In genomic region chr5:65919326-65919725, GRCm38 (mm10) we compare ENCODE assay signal across 13 mouse cellular contexts. TPM values are rescaled to one million over a fixed set of nuclear protein-coding genes. Genes with fewer than 3 reads are reported as not detected.
DNase-seq lines count a peak whose midpoint lies in the region; ATAC-seq lines count a peak whose summit lies in the region.
"Had no signal": no experiment of that assay in that cellular context is flagged by ENCODE, and none has a peak within 500 bp of the region (broad histone marks: within the 10 kb centered on the region; RNA-seq: fewer than 3 reads in every experiment).

No protein-coding gene starts in this region.

- ATAC-seq in midbrain, embryonic 16.5 days: peak; percentile 37; the same call in 1 of the 2 replicates
- no peak for ATAC-seq in cerebellum, adult (ENCODE audit: insufficient number of reproducible peaks, low FRiP score, low TSS enrichment)
- ATAC-seq: intestine, embryonic 15.5 days had no signal

- H3K27ac ChIP-seq in midbrain, embryonic 16.5 days (ENCODE audit: low read length): peak overlapping the region; percentile 85
- H3K27ac ChIP-seq: heart, embryonic 10.5 days; intestine, embryonic 15.5 days had no signal

- H3K4me1 ChIP-seq in midbrain, embryonic 16.5 days (ENCODE audit: control insufficient read depth, insufficient read depth, low read length): peaks cover 12% of the 10 kb centered on the region
- H3K4me1 ChIP-seq: intestine, embryonic 15.5 days had no signal

- no peak overlapping the region for H3K9ac ChIP-seq in midbrain, embryonic 16.5 days (ENCODE audit: low read depth, low read length)
- H3K9ac ChIP-seq: intestine, embryonic 15.5 days; neural tube, embryonic 13.5 days had no signal

- H3K27me3 ChIP-seq in midbrain, embryonic 16.5 days (ENCODE audit: control insufficient read depth, insufficient read depth, low read depth, low read length): no peaks in the 10 kb centered on the region
- H3K27me3 ChIP-seq: intestine, embryonic 15.5 days; neural tube, embryonic 13.5 days had no signal

- no peaks in the 10 kb centered on the region for H3K9me3 ChIP-seq in midbrain, embryonic 16.5 days (replicated peaks; ENCODE audit: control insufficient read depth, low read length, poor library complexity, severe bottlenecking)
- H3K9me3 ChIP-seq: heart, embryonic 10.5 days; intestine, embryonic 15.5 days; neural tube, embryonic 13.5 days had no signal

- H3K4me2 ChIP-seq in midbrain, embryonic 16.5 days (ENCODE audit: low read length): no peak overlapping the region
- H3K4me2 ChIP-seq: intestine, embryonic 15.5 days; neural tube, embryonic 13.5 days had no signal

- H3K4me3 ChIP-seq in midbrain, embryonic 16.5 days (ENCODE audit: low read depth, low read length): no peak overlapping the region
- H3K4me3 ChIP-seq: erythroblast, embryonic 14.5 days; heart, embryonic 10.5 days; intestine, embryonic 15.5 days; neural tube, embryonic 13.5 days had no signal

- H3K36me3 ChIP-seq in midbrain, embryonic 16.5 days (ENCODE audit: control insufficient read depth, insufficient read depth, low read length): no peaks in the 10 kb centered on the region
- H3K36me3 ChIP-seq: heart, embryonic 10.5 days; intestine, embryonic 15.5 days; neural tube, embryonic 13.5 days had no signal

- peak; percentile 43 for DNase-seq in kidney, postnatal 10 days
- DNase-seq in kidney, adult 11 months: no peak
- DNase-seq in 416B (ENCODE audit: low read depth): peak; percentile 97
- peak; percentile 53 for DNase-seq in T-cell, adult 2 months (ENCODE audit: low spot score)
- DNase-seq in retina, embryonic 14.5 days (ENCODE audit: low spot score): no peak
- DNase-seq in yolk sac, embryonic 10.5 days (ENCODE audit: low spot score): no peak
- DNase-seq: cerebellum, postnatal 25 days had no signal

- 85% methylated on average over 12 of the region's 12 CpGs for WGBS in midbrain, embryonic 16.5 days

RNA-seq across cellular contexts. Expression of gene Chrna9, which starts 15.4 kb away (rescaled TPM):
- polyA plus RNA-seq in midbrain, embryonic 16.5 days (2015; fragmentation: Nextera tagmentation; extraction: Ambion mirVana): not detected in 2 replicates
- polyA plus RNA-seq: erythroblast, embryonic 14.5 days; intestine, embryonic 15.5 days; neural tube, embryonic 13.5 days had no signal

RNA-seq across cellular contexts. Expression of gene Rhoh, which starts 58.3 kb away (rescaled TPM):
- 0.34 and 0.73 TPM in 2 replicates for polyA plus RNA-seq in midbrain, embryonic 16.5 days (2015; fragmentation: Nextera tagmentation; extraction: Ambion mirVana)
- polyA plus RNA-seq: erythroblast, embryonic 14.5 days had no signal

Comparison
In these comparisons a context has a peak if more than half of its experiments do, and no peak if none do; other contexts are left out.
1. DNase-seq: peak in kidney, postnatal 10 days (single experiment), 416B (single experiment) and T-cell, adult 2 months (single experiment); none in kidney, adult 11 months (single experiment), retina, embryonic 14.5 days (single experiment) and yolk sac, embryonic 10.5 days (single experiment).